Mouse (Mus musculus) heart, adult 2 months (tissue): ENCODE measurements at regions not wholly inside any gene's neighbourhood (a gene's known extent, or its start where the extent isn't known, plus 50 kb on each side); places are given as distances from the start of the nearest gene placed in this dataset.

Experiments used
- DNase-seq, 2 experiments: peaks; one replicate each; pipeline ENCODE4 v3.0.0; 2021
- H3K27ac ChIP-seq: fragments of 200-600 bp; 2 replicates; pipeline ENCODE4 v1.8.1; 2022
- H3K27me3 ChIP-seq: fragments of 200-500 bp; 2 replicates; pipeline ENCODE4 v1.6.1; 2012; ENCODE audit warnings: mild to moderate bottlenecking, low read length, inconsistent platforms, mixed read lengths; ENCODE audit not compliant: control insufficient read depth, insufficient read depth
- H3K36me3 ChIP-seq: fragments of 200-500 bp; 2 replicates; pipeline ENCODE4 v1.6.1; 2012; ENCODE audit warnings: low read length, inconsistent platforms; ENCODE audit not compliant: control insufficient read depth, insufficient read depth
- H3K4me1 ChIP-seq: fragments of 200-500 bp; 2 replicates; pipeline ENCODE4 v1.6.1; 2011; ENCODE audit warnings: low read length; ENCODE audit not compliant: control insufficient read depth, insufficient read depth
- H3K4me3 ChIP-seq: fragments of 200-600 bp; 2 replicates; pipeline ENCODE4 v1.8.1; 2022
- H3K79me2 ChIP-seq: fragments of 200-500 bp; replicated peaks from 2 replicates; pipeline ENCODE4 v1.6.1; 2012; ENCODE audit warnings: mild to moderate bottlenecking, inconsistent platforms, low read length, moderate library complexity, mixed read lengths; ENCODE audit not compliant: control insufficient read depth, insufficient read depth
- H3K9ac ChIP-seq: fragments of 200-500 bp; 2 replicates; pipeline ENCODE4 v1.6.1; 2012; ENCODE audit warnings: low read depth, mild to moderate bottlenecking, control low read depth, inconsistent platforms, low read length, mixed read lengths
- CTCF ChIP-seq: fragments of 200-600 bp; IDR thresholded peaks from 2 replicates; pipeline ENCODE4 v1.8.1; 2022; ENCODE audit warnings: antibody characterized with exemption, mild to moderate bottlenecking, moderate library complexity
- EP300 ChIP-seq: fragments of 200-500 bp; IDR thresholded peaks from 2 replicates; pipeline ENCODE4 v1.6.1; 2011; ENCODE audit warnings: low read depth, low read length, control low read depth; ENCODE audit not compliant: insufficient read depth
- POLR2A ChIP-seq: fragments of 200-500 bp; IDR thresholded peaks from 2 replicates; pipeline ENCODE4 v1.6.1; 2011; ENCODE audit warnings: mild to moderate bottlenecking, low read depth, low read length, control low read depth; ENCODE audit not compliant: insufficient read depth
- WGBS: fragments of 180-500 bp; shearing (Covaris S2); methylation state at CpG from one replicate; pipeline ENCODE4 v1.1.7; 2018; 5-methylcytosine and 5-hydroxymethylcytosine counted together
- intact Hi-C: fragments of 180-260 bp; cut with DNase I; formaldehyde crosslinking; loops from one replicate; pipeline ENCODE4 v1.15.1; 2025

GRCm38 (mm10) chr11:12521286-12521685 lies 56.5 kb upstream of the Cobl start:
- Histone ChIP-seq H3K36me3 (no peaks in the 10 kb centered on the region), H3K27me3 (no peaks in the 10 kb centered on the region), H3K4me1 (no peaks in the 10 kb centered on the region), H3K79me2 (no peaks in the 10 kb centered on the region), H3K4me3 (no peak overlapping the region), H3K9ac (no peak overlapping the region), H3K27ac (no peak overlapping the region)
- intact Hi-C loops: no loop called here
- WGBS: 45% methylated on average over 3 of the region's 3 CpGs
- DNase-seq: no peak
- TF ChIP-seq POLR2A (no peak), EP300 (no peak), CTCF (no peak)

GRCm38 (mm10) chr11:12516374-12516773 lies 51.6 kb upstream of the Cobl start:
- Histone ChIP-seq H3K4me1 (no peaks in the 10 kb centered on the region), H3K9ac (no peak overlapping the region), H3K4me3 (no peak overlapping the region), H3K79me2 (no peaks in the 10 kb centered on the region), H3K36me3 (no peaks in the 10 kb centered on the region), H3K27me3 (no peaks in the 10 kb centered on the region), H3K27ac (no peak overlapping the region)
- intact Hi-C loops: no loop called here
- 84% methylated on average over 2 of the region's 2 CpGs for WGBS
- DNase-seq: no peak
- TF ChIP-seq POLR2A (no peak), EP300 (no peak), CTCF (no peak)
